Mouse (Mus musculus) hindlimb bud, embryonic 11.5 days (tissue): ENCODE data around the gene Zfp385c.
"Not testable (repeated sequence)": the region's sequence is repeated elsewhere in the genome, so short reads cannot be mapped to it uniquely, and the experiment has no call there.

Experiments
- DNase-seq: peaks from one replicate; pipeline ENCODE4 v3.0.0-alpha.2; 2012; ENCODE audit warnings: low read depth, low spot score; ENCODE audit errors: extremely low spot score

The Zfp385c gene

DNA sequence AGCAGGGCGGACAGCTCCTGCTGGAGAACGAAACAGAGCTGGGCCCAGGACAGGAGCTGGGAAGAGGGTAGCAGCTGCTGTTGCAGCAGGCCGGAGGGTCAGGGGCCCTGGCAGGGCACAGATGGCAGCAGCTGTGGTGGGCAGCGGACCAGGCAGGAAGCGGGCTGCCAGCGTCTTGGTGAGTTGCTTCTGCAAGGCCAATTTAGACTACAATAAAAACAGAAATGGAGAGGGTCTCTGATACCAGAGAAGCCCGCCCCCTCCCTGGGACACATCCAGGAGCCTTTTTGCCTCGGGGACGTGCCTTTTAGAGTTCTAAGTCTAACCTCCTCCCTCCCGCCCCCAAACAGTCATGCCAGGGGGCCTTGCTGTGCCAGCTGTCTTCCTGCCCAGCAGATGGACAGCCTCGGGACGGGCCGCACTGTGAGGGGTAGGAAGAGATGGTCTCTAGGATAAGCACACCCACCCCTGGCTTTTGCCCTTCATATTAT lies 63.3 kb downstream of the Zfp385c start:
- no peak for DNase-seq

DNA sequence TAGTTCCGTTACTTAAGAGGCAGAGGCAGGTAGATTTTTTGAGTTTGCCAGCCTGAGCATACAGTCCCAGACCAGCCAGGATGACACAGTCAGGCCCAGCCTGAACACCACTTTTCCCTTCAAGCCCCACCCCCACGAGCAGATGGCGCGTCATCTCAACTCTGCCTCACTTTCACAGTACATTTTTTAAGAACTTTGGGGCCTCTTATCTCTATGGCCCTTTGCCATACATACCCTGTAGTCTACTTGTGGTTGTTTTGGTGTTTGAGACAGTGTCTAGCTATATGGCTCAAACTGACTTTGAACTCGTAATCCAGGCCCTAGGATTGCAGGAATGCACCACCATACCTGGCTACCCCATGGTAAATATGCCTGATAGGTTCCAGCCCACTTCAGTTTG lies 64.2 kb downstream of the Zfp385c start:
- DNase-seq, result no peak

DNA sequence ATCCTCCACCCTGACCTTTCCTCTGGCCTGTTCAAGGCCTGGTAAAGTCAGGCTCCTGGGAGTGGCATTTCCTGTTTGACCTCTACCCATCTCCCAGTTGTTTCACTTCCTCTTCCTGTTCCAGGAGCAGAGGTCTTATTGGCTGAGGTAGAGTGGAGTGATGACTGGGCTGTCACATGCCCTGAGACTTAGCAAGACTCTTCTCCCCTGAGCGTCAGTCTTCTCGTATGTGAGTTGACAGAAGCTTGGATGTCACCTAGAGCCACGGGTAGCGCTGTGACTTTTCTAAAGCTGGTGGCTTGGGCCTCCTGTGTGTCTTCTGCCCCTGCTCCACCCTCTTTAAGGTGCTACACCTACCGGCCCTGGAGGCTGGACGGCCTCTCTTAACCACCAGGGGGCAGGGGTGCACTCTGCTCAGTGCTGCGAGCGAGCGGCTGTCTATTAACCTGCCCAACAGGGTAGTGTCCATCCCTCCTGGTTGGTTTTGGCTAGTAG lies 65.5 kb downstream of the Zfp385c start:
- no peak for DNase-seq

DNA sequence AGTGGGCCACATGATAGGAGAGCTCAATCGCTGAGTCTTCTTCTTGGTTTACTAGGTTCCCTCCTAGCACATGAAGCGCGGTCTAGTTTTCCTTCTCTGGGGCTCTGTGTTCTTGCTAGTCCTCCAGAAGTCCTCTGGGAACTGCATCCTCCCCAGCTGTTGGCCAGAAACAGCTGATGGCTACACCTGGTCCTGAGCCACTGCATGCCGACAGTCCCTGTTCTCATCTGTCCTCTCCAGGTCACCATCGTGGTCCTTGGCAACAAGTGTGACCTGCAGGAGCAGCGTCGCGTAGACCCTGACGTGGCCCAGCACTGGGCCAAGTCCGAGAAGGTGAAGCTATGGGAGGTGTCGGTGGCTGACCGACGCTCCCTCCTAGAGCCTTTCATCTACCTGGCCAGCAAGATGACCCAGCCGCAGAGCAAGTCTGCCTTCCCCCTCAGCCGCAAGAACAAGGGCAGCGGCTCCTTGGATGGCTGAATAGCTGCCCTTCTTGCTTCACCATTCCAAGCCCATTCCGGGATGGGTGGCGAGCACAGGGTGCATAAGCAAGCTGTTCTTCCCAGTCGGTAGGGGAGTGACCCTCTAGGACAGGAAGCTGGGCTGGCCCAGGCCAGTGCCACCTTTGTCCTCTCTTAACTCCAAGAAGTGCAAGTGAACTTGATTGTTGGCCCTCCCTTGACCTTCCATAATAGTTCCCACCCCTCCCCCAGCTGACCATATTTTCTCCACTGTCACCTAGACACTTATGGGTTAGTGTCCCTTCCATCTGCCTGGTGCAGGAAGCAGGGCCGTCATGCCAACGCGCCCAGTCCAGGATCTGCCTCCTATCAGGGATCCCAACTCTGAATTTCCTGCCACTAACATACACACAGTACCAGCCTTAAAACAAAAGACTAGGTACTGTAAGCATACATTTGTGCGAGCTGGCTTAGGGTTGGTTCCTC lies 66.2 kb downstream of the Zfp385c start:
- DNase-seq, result no peak

DNA sequence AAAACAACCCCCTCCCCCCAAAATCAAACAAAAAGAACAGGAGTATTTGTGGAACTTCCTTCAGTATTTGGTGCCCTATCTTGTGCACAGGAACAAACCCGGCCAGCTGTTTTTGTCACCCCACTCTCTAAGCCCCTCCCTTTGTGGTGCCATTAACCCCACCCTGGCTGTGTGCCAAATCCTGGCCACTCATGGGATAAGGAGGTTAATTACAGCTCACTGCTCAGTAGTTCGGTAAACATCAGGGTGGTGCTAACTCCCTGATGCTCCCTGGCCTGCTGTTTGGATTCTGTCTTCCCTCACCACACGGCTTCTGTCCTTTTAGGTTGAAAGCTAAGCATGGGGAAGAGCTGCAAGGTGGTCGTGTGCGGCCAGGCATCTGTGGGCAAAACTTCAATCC lies 68.4 kb downstream of the Zfp385c start:
- DNase-seq, result no peak

DNA sequence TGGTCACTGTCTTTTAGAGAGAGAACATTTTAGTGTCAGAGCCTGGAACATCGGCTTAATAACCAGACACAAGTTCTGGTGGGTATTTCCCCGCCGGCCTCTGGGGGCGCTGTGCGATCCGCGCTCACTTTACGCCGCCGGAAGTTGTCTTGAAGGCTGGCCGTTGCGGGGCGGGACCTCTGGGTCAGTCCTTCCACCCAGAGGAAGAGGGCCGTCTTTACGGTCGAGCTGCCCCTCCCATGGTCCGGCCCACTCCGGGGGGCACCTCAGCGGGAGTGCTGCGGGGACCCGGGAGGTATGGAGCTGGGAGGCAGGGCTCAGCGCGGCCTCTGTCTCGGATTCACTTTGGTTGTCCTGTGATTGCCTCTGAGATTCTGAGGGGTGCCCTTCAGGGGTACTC lies 69.5 kb downstream of the Zfp385c start:
- DNase-seq, result no peak

DNA sequence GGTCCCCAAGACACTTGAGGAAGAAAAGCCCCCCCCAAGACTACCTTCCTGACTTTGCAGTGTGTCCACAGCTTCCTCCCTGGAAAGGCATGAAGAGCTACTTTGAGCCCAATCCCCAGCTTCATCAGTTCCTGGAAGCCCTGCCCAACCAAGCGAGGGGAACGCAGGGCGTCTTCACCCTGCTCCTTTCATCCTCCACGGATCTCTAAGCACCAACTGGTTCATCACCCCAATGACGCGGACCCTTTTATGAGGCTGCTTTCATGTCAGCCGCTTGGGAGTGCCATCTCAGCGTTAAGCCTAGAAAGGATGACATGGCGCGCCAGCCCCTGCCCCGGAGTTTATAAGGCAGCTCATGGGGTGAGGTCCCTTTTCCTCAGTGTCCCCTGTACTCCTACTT lies 72.3 kb downstream of the Zfp385c start, which contains the start of gene Dnajc7:
Dnajc7 (minus strand) TSS at position 187 of the 400 bp plus-strand sequence.
- DNase-seq, result no peak

DNA sequence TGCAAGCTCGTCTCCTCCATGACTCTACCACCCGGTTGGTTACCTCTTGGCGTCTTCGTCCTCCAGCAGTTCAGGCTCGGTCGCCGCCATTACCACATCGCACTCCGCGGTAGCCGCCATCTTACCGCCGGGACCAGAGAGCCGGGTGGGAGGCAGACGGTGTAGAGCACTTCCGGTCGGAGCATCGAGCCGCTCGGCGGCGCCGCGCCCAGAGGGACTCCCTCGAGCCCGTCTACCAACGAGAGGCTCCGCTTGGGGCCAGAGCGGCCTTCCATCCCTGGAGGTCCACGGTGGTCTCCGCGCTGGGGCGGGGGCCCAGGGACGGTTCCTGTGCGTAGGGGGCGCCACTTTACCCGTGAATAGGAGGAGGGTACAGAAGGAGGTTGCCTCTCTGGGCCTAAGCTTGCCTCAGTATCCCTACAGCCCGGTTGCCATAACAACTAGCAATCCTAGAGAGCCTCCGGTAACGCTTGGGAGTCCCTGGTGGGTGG lies 72.7 kb downstream of the Zfp385c start:
- DNase-seq, result peak; percentile 87

DNA sequence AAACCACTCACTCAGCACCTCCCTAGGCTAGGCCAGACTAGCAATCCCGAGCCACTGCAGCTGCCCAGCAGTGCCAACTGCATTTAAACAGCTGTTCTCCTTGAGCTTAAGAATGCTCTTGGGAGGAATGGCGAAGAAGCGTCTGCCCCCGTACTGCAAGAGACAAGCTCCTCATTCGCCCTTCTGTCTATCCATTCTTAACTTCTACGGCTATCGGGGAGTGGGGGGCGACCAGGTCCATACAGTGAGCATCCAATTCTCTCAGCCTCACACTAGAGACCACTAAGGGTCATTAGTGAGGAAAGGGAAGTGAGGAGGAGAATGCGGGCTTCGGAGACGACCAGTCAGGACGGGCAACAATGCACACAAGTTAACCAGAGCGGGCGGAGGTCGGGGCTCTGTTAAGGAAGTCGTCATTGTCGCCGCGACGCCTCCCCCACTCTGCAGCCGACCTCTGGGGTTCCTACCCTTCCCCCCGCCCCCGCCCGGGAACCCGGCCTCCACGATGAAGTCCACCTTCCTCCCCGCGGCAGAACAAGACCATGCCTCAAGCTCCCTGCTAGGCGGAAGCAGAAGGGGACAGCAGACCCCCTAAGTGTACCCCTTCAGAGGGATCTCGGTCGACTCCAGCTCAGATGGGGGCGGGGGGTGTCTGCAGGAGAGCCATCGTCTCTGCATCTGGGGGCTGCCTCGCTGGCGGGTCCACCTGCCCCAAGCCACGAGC lies 73.3 kb downstream of the Zfp385c start, which contains the start of gene Nkiras2:
Nkiras2 (plus strand) TSS at position 484 of the 724 bp plus-strand sequence.
- DNase-seq, result no peak

DNA sequence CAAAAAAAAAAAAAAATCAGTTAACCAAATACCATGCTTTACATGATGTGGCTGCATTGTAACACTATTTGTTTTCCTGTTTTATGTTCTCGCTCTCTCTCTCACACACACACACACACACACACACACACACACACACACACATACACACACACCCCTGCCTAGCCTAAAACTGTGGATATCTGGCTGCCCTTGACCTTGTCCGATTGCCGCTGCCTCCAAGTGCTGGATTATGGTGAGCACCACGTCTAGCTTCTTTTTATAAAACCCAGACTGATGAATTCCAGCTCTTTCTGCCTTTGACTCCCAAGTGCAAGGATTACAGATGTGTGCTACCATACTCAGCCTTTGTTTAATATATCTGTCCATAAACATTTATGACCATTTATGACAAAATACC lies 74.8 kb downstream of the Zfp385c start:
- DNase-seq, result no peak

DNA sequence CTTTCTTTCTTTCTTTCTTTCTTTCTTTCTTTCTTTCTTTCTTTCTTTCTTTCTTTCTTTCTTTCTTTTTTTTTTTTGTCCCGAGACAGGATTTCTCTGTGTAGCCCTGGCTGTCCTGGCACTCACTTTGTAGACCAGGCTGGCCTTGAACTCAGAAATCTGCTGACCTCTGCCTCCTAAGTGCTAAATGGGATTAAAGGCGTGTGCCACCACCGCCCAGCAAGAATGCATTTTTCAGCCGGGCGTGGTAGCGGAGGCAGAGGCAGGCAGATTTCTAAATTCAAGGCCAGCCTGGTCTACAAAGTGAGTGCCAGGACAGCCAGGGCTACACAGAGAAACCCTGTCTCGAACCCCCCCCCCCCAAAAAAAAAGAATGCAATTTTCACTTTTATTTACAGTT lies 75.4 kb downstream of the Zfp385c start:
- not testable (repeated sequence) for DNase-seq

DNA sequence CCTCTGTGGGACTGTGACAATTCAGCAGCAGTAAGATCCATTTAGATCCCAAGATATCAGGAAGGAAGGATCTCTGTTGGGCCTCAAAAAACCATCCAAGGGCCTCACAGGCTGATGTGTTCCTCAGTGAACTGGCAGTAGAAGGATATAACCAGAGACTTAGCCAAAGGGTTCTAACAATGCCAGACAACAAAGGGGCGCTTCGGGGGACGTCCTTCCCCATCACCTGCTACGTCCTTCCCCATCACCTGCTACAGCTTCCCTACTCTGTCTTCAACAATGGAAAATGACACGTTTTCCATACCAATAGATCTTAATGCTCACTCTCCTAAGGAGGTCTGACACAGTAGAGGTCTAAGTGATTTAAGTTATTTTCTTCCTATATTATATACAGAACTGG lies 75.9 kb downstream of the Zfp385c start:
- no peak for DNase-seq

DNA sequence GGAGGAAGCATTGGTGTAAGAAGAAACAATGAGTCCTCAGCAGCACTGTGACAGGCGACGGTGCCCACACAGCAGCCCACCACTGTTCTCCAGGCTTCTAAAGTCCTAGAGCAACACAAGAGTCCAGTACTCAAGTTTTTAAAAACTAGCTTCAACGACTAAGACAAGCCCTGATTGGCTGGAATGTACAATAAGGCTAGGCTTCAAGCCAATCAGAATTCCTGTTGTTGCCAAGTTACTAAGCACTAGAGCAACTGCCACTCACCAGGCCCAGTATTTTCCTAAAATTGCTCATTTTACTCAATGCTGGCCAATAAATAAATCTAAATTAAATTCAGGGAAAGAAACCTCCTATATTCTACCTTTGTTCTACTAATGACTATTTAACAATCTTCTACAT lies 79.0 kb downstream of the Zfp385c start:
- no peak for DNase-seq

DNA sequence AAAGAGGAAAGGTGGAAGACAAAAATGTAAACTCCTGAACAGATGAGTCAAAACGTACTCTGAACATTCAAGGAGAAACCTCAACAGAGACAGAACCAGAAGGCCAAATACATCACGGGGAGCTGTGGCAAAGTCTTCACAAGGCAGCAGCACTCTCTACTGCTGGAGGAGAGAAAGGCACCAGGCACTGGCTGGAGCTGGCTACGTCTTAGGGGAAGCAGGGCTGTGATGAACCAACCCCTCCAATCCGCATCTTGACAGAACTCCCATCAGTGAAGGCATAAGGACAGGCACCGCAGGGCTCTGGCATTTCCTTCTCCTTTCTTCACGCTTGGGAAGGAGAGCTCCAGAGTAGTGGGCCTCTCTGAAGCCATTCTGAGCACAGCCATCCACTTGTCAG lies 80.6 kb downstream of the Zfp385c start:
- DNase-seq, result no peak

DNA sequence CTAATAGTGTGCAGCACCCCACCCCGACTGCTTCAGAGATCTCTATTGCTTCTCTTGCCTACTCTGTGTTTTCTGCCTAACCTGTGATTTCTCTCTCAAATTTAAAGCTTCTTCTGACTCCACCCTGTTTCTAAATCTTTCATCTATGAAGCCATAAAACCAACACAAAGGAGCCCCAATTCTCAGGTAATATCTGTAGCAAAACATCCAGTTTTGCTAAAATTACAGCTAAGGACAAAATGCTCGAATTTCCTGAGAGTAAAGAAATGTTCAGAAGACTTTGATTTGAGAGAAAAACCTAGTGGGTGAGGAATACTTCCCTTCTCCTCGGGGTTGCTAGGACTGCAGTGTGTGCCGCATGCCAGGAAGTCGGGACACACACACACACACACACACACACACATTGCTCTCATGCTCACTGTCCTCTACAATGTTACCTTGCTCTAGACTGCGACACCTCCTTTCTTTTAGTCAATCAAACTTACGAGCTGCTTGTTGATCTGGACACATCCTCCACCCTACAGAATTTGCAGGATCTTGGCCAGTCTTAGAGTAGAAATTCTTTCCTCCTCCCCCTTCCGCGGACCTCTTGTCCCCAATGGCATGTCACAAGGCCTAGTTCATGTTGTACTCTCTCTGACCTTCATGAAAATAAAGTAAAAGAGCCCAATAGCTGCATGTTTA lies 82.1 kb downstream of the Zfp385c start:
- DNase-seq, result no peak

DNA sequence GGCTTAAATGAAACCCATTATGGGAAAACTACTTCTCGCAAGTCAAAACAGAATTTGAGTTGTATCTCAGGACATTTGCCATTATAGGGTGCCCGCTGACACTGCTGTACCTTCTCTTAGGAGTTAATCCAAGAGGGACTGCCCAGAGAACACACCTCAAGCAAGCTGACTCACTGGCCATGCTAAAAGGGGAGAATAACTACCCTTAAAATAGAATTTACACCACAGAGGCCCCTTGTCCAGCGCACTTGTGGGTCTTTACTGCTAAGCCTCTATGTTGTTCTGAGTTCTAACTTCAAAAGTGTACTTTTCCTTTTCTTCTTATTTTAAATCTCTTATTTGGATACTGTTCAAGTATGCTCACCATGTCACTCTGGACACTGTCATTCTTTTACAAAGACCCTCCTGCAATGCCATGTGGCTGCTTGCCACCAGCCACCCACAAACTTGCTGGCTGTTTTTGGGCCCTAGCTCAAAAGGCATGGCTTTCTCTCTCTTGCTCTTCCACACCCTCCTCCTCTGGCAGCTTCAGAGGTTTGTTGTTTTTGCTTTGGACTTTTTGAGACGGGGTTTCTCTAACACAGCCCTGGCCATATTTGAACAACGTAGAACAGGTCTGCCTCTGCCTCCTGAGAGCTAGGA lies 82.8 kb downstream of the Zfp385c start:
- no peak for DNase-seq

DNA sequence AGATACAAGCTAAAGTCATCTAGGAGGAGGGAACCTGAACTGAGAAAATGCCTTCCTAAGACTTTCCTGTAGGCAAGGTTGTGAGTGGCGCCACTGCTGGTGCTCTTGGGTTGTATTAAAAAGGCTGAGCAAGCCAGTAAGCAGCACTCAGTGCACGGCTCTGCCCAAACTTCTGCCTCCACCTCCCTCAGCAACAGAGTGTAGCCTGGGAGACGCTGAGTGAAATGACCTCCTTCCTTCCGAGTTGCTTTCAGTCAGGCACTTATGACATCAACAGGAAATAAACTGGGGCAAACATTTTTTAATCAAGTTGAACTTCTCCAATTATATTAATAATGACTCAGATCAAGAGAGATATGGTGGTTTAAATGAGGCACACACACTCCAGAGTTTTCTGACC lies 83.5 kb downstream of the Zfp385c start:
- DNase-seq, result no peak

DNA sequence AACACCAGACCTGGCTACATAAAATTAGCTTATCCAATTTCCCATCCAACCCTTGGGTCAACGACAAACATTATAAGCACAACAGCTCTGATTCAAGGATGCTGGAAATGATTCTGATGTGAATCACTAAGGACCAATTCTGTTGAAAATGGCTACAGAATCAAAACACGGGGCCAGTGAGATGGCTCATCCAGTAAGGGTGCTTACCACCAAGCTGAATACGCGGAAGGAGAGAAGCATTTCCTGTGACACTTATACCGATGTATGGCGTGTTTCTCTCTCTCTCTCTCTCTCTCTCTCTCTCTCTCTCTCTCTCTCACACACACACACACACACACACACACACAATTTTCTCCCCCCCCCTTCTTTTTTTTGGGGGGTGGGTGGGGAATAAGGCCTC lies 85.1 kb downstream of the Zfp385c start:
- DNase-seq, result no peak

DNA sequence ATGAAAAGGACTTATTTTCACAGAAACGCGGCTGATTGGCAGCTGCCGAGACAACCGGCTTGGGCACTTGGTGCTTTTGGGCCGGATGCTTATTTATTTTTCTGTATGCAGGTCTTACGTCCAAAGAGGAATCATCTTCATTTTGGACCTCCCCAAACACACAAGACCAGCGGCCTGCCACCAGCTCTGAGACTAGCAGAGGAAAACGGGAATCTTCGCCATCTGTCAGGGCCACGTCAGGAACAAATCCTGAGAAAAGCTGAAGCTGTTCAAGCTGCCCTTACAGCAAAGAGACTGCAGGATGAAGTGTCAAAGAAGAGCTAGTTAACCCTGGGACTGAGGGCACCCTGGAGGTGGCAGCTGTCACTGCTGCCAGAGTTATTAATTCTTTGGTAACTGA lies 86.8 kb downstream of the Zfp385c start:
- no peak for DNase-seq

DNA sequence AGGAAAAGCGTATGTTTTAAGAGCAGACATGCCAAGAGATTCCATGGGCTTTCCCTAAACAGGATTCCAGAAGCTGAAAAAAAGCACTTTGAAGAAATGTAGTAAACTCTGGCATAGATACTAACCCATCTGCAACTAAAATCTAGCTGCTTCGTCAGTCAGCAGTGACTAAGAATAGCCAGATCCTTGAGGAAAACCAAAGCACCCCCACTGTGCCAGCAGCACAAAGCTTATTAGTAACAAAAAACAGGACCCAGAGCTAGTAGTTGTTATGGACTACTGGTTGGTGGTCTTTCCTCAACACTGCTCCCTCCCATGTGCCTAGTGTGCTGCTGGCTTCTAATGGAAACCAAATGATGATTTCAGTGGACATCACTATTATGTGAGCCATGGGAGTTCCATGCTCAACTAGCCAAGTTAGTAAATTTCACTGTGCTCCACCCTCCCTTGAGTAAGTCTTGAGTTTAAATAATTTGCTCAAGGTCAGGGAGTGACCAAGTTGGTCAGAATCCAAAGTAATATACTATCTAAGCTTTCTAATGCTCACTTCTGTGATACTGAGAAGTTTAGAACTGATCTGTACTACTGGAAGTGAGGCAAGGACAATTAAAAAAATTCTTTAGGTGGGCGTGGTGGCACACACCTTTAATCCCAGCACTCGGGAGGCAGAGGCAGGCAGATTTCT lies 87.8 kb downstream of the Zfp385c start:
- no peak for DNase-seq
